Mouse (Mus musculus) heart, embryonic 10.5 days (tissue): ENCODE measurements around the gene Nmur1. TPM values are rescaled to one million over a fixed set of nuclear protein-coding genes. Genes with fewer than 3 reads are reported as not detected.

ENCODE experiments used
- DNase-seq: peaks from one replicate; pipeline ENCODE4 v3.0.0-alpha.2; 2017; ENCODE audit warnings: low spot score
- H3K27ac ChIP-seq: fragments of 300-500 bp; sonication (generic); 2 replicates; pipeline ENCODE4 v1.5.1; 2016; ENCODE audit warnings: mild to moderate bottlenecking
- H3K27me3 ChIP-seq: fragments of 300-500 bp; sonication (generic); 2 replicates; pipeline ENCODE4 v1.6.1; 2016; ENCODE audit warnings: mild to moderate bottlenecking; ENCODE audit not compliant: poor library complexity, insufficient read depth, severe bottlenecking
- H3K36me3 ChIP-seq: fragments of 300-500 bp; sonication (generic); 2 replicates; pipeline ENCODE4 v1.6.1; 2016; ENCODE audit warnings: mild to moderate bottlenecking, moderate library complexity
- H3K4me1 ChIP-seq: fragments of 300-500 bp; sonication (generic); 2 replicates; pipeline ENCODE4 v1.6.1; 2016; ENCODE audit warnings: mild to moderate bottlenecking
- H3K4me3 ChIP-seq: fragments of 300-500 bp; sonication (generic); 2 replicates; pipeline ENCODE4 v1.5.1; 2016; ENCODE audit warnings: mild to moderate bottlenecking, moderate library complexity
- H3K9me3 ChIP-seq: fragments of 300-500 bp; sonication (generic); 2 replicates; pipeline ENCODE4 v1.6.1; 2016; ENCODE audit warnings: mild to moderate bottlenecking, moderate library complexity
- WGBS: fragments of 180-500 bp; shearing (Covaris S2); methylation state at CpG from one replicate; pipeline ENCODE4 v1.1.7; 2016; 5-methylcytosine and 5-hydroxymethylcytosine counted together
- polyA plus RNA-seq: library from polyadenylated mRNA; unstranded; fragments of >200 nt; fragmentation: Nextera tagmentation; extraction: Ambion mirVana; gene quantifications from 2 replicates; pipeline ENCODE4 v1.2.1, GENCODE M21; 2016

The Nmur1 gene
- polyA plus RNA-seq, 1 experiment from 2014 or later, result 0.10 TPM

DNA sequence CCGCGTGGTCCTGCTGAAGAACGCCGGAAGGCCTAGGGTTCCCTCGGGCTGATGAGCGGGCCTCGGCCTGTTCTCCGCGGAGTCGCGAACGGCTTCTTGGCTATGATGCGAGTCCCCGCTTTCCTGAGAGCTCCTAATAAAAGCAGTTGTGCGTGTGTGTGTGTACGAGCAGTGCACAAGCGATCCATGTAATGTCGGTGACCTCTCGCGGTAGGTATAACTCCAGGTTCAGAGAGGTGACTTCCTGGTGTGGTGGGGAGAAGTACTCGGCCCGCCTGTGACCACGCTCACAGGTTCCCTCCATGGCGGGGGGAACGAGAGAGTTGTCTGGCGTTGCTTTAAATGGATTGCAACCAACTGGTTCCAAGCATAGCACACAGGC is 66.2 kb downstream of the Nmur1 start:
- Histone ChIP-seq H3K4me3 (peak overlapping the region; percentile 95), H3K27me3 (no peaks in the 10 kb centered on the region), H3K4me1 (peaks cover 18% of the 10 kb centered on the region), H3K27ac (peak overlapping the region; percentile 98), H3K36me3 (peaks cover 33% of the 10 kb centered on the region), H3K9me3 (no peaks in the 10 kb centered on the region)
- under 1% methylated on average over 26 of the region's 26 CpGs for WGBS
- DNase-seq, result no peak

DNA sequence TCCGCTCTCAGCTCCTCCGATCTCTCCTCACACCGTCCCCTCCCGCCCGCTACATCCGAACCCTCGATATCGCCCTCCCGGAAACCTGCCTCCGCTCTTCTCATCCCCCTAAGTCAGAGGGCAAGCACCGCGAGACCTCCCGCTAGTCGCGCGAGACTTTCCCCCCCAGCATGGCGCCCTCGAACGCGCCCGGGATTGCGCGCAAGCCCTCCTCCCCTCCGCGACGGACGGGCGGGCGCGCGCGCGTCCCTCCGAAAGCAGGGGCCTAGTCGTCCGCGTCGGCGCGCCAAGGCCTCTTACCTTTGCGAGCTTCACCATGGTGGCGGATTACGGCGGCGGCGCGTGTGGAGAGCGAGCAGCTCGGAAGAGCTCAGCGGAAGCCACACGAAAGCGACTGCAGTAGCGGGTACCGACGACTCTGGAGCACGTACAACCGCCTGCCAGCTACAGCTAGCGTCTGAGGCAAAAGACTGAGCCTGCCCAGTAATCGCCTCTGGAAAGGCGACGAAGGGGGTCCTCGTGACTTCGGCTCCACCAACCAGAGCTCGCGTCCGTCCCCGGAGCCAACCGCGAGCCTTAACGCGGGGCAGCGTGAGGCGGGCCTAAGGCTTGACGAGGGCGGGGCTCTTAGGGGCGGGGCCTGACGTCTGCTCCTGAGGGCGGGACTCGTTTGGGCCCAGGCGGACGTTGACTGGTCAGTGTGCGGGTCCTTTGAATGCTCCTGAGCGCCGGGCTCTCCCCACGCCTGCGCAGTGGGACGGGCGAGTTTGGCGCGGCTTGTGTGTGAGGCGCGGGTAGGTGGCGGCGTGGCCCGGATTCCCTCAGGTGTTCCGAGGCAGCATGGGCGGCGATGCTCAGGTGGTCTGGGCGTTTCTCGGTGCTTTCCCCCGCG is 66.9 kb downstream of the Nmur1 start, which contains the start of gene Ncl:
Gene Ncl, minus strand, starts transcription at position 495 of the 892 bp plus-strand sequence.
- peak; percentile 100 for DNase-seq
- Histone ChIP-seq H3K9me3 (no peaks in the 10 kb centered on the region), H3K27ac (peak within 1 kb of the TSS; percentile 98), H3K36me3 (peaks cover 39% of the 10 kb centered on the region), H3K4me1 (peaks cover 18% of the 10 kb centered on the region), H3K27me3 (no peaks in the 10 kb centered on the region), H3K4me3 (peak within 1 kb of the TSS; percentile 95)
- under 1% methylated on average over 101 of the region's 102 CpGs for WGBS

DNA sequence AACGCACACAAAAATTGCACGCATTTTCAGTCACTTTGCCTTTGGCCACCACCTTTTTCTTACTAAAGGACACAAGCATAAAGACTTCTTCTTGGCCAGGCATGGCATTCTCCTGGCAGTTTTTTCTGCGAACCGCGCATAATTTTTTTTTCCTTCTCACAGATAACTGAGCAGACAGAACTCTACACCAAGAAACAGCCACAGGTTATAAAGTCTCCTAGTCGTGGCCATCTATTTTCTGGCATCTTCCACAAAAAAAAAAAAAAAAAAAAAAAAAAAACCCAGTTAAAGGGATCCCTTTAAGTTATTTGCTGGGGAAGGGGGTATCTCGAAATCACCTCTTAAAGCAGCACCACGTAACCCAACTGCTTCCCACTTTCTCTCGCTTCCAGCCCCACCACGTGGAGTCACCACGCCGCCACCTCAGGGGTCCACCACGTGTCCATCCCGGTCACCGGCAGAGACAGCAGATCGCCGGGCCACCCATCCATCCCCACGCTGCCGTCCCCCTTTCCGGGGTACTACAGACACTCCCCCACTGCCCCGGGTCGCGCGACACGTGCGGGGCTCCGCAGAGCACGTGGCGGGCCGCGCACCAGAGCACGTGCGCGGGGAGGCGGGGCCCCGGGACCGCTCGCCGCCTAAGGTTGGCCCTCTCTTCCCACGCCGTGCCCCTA is 67.7 kb downstream of the Nmur1 start:
- under 1% methylated on average over 32 of the region's 41 CpGs for WGBS
- Histone ChIP-seq H3K4me1 (peaks cover 14% of the 10 kb centered on the region), H3K4me3 (peak overlapping the region; percentile 95), H3K27me3 (no peaks in the 10 kb centered on the region), H3K9me3 (no peaks in the 10 kb centered on the region), H3K36me3 (peaks cover 47% of the 10 kb centered on the region), H3K27ac (peak overlapping the region; percentile 98)
- no peak for DNase-seq

DNA sequence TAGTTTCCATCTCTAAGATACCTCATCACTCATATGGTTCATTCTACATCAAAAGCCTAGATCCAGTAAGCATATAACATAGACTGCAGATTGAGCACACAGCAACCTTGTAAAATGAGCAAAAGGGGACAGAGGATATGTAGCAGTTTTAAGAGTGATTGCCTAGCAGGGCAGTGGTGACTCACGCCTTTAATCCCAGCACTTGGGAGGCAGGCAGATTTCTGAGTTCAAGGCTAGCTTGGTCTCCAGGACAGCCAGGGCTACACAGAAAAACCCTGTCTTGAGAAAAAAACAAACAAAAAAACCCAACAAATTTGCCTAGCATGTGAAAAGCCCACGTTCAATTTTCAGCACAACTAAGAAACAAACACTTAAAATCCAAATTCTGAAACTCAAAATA is 71.8 kb downstream of the Nmur1 start:
- no peaks in the 10 kb centered on the region for H3K4me1 ChIP-seq
- peaks cover 89% of the 10 kb centered on the region for H3K36me3 ChIP-seq
- 84% methylated on average over 2 of the region's 2 CpGs for WGBS
- no peaks in the 10 kb centered on the region for H3K27me3 ChIP-seq
- DNase-seq, result no peak
- H3K4me3 ChIP-seq, result no peak overlapping the region
- H3K9me3 ChIP-seq, result no peaks in the 10 kb centered on the region
- H3K27ac ChIP-seq, result no peak overlapping the region

DNA sequence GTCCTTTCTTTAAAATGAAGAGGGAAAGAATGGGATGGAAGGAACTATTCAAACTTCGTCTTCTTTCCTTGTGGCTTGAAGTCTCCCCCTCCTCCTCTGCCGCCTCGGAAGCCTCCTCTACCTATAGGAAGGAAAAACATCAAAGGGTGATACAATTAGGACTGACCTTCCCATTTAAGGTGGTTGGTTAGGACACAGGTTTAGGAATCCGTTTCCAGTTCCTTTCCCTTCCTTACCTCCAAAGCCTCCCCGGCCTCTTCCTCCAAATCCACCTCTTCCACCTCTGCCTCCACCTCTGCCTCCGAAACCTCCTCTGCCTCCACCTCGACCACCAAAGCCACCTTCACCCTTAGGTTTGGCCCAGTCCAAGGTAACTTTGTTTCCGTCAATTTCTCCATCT is 75.5 kb downstream of the Nmur1 start:
- H3K36me3 ChIP-seq, result peaks cover 94% of the 10 kb centered on the region
- no peaks in the 10 kb centered on the region for H3K9me3 ChIP-seq
- no peak for DNase-seq
- H3K4me3 ChIP-seq, result no peak overlapping the region
- H3K4me1 ChIP-seq, result no peaks in the 10 kb centered on the region
- no peak overlapping the region for H3K27ac ChIP-seq
- H3K27me3 ChIP-seq, result no peaks in the 10 kb centered on the region
- WGBS, result 84% methylated on average over 8 of the region's 8 CpGs

DNA sequence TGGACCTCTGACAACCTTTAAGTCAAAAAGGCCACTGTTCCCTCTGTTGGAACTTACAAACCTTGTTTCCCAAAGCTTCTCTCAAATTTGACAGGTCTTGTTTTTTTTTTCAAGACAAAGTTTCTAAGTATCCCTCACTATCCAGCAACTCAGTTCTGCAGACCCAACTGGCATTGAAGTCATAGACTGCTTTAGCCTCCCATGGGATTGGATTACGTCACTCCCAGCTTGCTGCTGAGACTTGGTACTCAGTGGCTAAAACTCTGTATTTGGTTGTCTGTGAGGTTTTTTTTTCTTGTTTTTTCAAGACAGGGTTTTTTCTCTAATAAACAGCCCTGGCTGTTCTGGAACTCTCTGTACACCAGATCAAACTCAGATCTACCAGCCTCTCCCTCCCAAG is 76.3 kb downstream of the Nmur1 start:
- Histone ChIP-seq H3K27me3 (no peaks in the 10 kb centered on the region), H3K36me3 (peaks cover 85% of the 10 kb centered on the region), H3K27ac (no peak overlapping the region), H3K9me3 (no peaks in the 10 kb centered on the region), H3K4me1 (no peaks in the 10 kb centered on the region), H3K4me3 (no peak overlapping the region)
- 86% methylated on average over 1 of the region's 1 CpGs for whole genome bisulfite sequencing
- DNase-seq, result no peak

DNA sequence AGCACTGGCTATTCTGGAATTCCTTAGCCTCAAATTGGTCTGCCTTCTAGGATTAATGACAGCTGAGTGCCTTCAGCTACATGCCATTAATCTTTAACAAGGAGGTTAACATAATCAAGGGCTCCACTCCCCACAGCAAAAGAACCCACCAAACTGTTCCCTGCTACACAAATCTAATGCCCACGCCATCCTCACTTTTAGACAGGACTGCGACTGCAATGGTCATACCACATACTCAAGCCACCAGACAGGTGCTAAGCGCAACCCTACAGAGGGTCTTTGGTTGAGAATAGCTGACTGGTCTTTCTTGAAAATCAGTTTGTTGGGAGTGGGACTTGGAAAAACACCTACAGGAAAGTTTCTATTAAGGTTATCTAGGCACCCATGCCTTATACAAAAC is 76.8 kb downstream of the Nmur1 start:
- Histone ChIP-seq H3K36me3 (peaks cover 80% of the 10 kb centered on the region), H3K27me3 (no peaks in the 10 kb centered on the region), H3K9me3 (no peaks in the 10 kb centered on the region), H3K4me1 (no peaks in the 10 kb centered on the region), H3K4me3 (no peak overlapping the region), H3K27ac (no peak overlapping the region)
- DNase-seq, result no peak
- WGBS, result 89% methylated on average over 3 of the region's 3 CpGs

DNA sequence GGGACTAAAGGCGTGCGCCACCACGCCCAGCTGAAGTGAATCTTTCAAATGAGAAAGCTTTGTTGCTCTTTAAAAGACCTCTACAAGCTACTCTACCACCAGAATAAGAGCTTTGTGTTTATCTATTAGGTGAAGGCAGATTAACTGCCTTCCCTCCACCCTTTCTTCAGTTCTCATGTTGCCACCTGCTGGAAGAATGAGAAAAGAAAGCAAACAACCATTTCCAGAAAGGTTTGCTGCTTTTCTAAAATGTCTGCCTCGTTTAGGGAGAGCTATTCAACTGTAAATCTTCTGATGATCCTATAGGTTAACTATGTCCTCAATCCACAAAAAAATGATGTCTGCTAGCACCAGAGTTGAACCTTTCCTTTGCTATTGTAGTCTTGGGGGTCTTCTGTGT is 77.2 kb downstream of the Nmur1 start:
- DNase-seq, result no peak

DNA sequence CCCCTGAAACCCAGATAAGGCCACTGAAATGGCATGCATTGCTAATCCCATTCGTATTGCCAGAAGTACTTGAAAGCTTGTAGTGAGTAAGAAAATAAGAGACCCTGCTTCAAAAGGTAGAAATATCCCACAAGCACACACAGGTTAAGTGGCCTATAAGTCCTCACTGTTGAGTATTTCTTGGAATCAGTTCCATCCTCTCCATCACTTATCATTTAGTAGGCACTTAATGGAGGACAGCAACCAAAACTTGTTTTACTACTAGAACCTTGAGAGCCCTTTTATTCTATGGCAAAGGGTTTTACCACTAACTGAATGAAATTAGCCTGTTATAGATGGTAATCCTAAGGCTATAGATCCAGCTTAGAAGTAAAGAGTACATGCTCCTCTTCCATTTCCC is 77.9 kb downstream of the Nmur1 start:
- 59% methylated on average over 1 of the region's 1 CpGs for WGBS
- peaks cover 69% of the 10 kb centered on the region for H3K36me3 ChIP-seq
- no peaks in the 10 kb centered on the region for H3K4me1 ChIP-seq

More for the DNA sequence above, 77.2 kb downstream of the Nmur1 start:
- Histone ChIP-seq H3K4me1 (no peaks in the 10 kb centered on the region), H3K4me3 (no peak overlapping the region), H3K27ac (no peak overlapping the region), H3K9me3 (no peaks in the 10 kb centered on the region), H3K27me3 (no peaks in the 10 kb centered on the region), H3K36me3 (peaks cover 76% of the 10 kb centered on the region)
- WGBS, result 78% methylated on average over 4 of the region's 4 CpGs

DNA sequence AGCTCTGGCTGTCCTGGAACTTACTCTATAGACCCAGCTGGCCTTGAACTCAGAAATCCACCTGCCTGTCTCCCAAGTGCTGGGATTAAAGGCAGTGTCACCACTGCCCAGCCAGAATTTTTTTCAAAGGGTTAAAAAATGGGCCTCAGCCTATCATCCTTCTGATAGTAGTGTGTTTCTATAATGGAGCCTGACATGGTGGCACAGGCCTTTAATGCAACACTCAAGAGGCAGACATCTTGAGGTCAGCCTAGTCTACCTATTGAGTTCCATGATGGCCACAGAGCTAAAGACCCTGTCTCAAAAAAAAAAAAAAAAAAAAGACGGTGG is 78.3 kb downstream of the Nmur1 start:
- no peak overlapping the region for H3K4me3 ChIP-seq
- H3K27ac ChIP-seq, result no peak overlapping the region
- WGBS, result 56% methylated on average over 1 of the region's 1 CpGs
- peaks cover 65% of the 10 kb centered on the region for H3K36me3 ChIP-seq
- no peaks in the 10 kb centered on the region for H3K27me3 ChIP-seq
- H3K9me3 ChIP-seq, result no peaks in the 10 kb centered on the region
- DNase-seq, result no peak
- H3K4me1 ChIP-seq, result no peaks in the 10 kb centered on the region

More for the DNA sequence above, 77.9 kb downstream of the Nmur1 start:
- Histone ChIP-seq H3K27me3 (no peaks in the 10 kb centered on the region), H3K4me3 (no peak overlapping the region), H3K9me3 (no peaks in the 10 kb centered on the region), H3K27ac (no peak overlapping the region)
- DNase-seq, result no peak

DNA sequence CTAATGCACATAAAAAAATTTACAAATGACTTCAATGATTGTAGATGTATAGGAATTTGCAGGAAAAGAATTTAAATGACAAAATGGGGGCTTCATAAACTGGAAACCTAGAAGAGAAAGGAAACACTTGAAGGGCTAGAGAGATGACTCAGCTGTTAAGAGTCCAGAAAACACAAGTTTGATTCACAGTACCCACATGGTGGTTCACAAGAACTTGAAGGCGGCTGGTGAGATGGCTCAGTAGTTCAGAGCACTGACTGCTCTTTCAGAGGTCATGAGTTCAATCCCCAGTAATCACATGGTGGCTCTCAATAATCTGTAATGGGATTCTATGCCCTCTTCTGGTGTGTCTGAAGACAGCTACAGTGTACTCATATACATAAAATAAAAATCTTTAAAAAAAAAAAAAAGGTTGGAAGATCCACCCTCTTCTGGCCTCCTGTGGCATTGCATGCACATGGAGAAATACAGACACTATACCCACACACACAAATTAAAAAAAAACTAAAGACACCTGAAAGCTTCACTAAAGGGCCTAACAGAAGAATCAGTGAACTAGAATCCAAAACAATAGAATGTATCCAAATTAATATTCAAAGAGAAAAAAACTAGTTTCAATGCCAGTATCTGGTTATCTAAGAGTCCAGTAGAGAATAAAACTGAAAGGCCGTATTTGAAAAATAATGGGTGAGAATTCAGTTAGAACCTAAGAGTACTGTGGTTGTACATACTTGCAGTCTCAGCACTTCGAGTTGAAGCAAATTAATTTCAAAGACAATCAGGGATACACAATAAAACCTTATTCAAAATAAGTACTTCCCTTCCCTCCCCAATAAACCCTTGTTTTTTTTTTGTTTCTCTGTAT is 78.9 kb downstream of the Nmur1 start:
- Histone ChIP-seq H3K27ac (no peak overlapping the region), H3K36me3 (peaks cover 59% of the 10 kb centered on the region), H3K4me1 (no peaks in the 10 kb centered on the region), H3K9me3 (no peaks in the 10 kb centered on the region), H3K4me3 (no peak overlapping the region), H3K27me3 (no peaks in the 10 kb centered on the region)
- DNase-seq, result no peak
- 90% methylated on average over 3 of the region's 3 CpGs for WGBS

DNA sequence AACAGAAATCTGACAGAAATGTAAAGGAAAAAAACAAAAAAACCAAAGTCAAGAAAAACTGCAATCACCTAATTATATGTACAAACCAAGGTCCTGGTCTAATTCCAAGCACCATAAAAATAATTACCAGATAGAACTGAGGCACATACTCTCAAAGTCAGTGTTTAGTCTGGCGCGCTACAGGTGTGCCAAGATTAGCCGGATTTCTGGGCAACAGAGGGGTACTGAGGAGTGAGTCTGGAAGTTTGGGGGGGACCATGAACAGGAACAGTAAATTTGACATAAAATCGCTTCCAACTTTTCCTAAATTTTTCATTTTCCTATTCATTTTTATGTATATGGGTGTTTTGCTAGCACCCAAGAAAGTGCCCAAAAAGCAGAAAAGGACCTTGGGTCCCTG is 80.1 kb downstream of the Nmur1 start:
- WGBS, result 94% methylated on average over 4 of the region's 4 CpGs
- H3K27me3 ChIP-seq, result no peaks in the 10 kb centered on the region
- H3K36me3 ChIP-seq, result peaks cover 47% of the 10 kb centered on the region
- H3K4me1 ChIP-seq, result no peaks in the 10 kb centered on the region
- H3K27ac ChIP-seq, result no peak overlapping the region
- no peak overlapping the region for H3K4me3 ChIP-seq
- H3K9me3 ChIP-seq, result no peaks in the 10 kb centered on the region
- DNase-seq, result no peak

DNA sequence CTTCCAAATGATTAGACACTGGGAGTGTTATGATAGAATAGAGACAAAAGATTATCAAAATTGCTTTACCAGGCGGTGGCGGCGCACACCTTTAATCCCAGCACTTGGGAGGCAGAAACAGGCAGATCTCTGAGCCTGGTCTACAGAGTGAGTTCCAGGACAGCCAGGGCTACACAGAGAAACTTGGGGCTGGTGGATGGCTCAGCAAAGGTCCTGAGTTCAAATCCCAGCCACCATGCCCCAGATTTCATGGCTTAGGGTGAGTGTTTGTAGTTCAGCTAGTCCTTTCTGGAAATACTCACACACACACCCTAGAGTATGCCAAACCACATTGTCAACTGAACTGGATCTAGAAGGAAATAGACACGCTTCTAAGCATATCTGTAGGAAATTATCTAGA is 81.0 kb downstream of the Nmur1 start:
- Histone ChIP-seq H3K27me3 (no peaks in the 10 kb centered on the region), H3K4me1 (no peaks in the 10 kb centered on the region), H3K27ac (no peak overlapping the region), H3K9me3 (no peaks in the 10 kb centered on the region), H3K4me3 (no peak overlapping the region), H3K36me3 (peaks cover 38% of the 10 kb centered on the region)
- no peak for DNase-seq
- 85% methylated on average over 4 of the region's 4 CpGs for whole genome bisulfite sequencing
